Mouse (Mus musculus) forebrain, postnatal 0 days (tissue): ENCODE measurements around the gene Zfp524. TPM values are rescaled to one million over a fixed set of nuclear protein-coding genes. Genes with fewer than 3 reads are reported as not detected.

Source experiments
- ATAC-seq: fragments of 200-750 bp; cut with Nextera tagmentation; 2 replicates; pipeline ENCODE4 v1.8.0; 2017; ENCODE audit warnings: mild to moderate bottlenecking, moderate library complexity
- DNase-seq: peaks from one replicate; pipeline ENCODE4 v3.0.0-alpha.2; 2015
- H3K27ac ChIP-seq: fragments of 300-500 bp; sonication (generic); 2 replicates; pipeline ENCODE4 v1.5.1; 2014; ENCODE audit warnings: low read depth, mild to moderate bottlenecking, antibody characterized with exemption, low read length, moderate library complexity, mixed read lengths
- H3K27me3 ChIP-seq: fragments of 300-500 bp; sonication (generic); 2 replicates; pipeline ENCODE4 v1.6.1; 2014; ENCODE audit warnings: mild to moderate bottlenecking, low read length, mixed read lengths; ENCODE audit not compliant: insufficient read depth
- H3K36me3 ChIP-seq: fragments of 300-500 bp; sonication (generic); 2 replicates; pipeline ENCODE4 v1.6.1; 2014; ENCODE audit warnings: mild to moderate bottlenecking, moderate library complexity; ENCODE audit not compliant: insufficient read depth
- H3K4me1 ChIP-seq: fragments of 300-500 bp; sonication (generic); 2 replicates; pipeline ENCODE4 v1.6.1; 2014; ENCODE audit warnings: antibody characterized with exemption; ENCODE audit not compliant: insufficient read depth
- H3K4me2 ChIP-seq: fragments of 300-500 bp; sonication (generic); 2 replicates; pipeline ENCODE4 v1.6.1; 2014; ENCODE audit warnings: low read depth, mild to moderate bottlenecking, moderate library complexity
- H3K4me3 ChIP-seq: fragments of 300-500 bp; sonication (generic); 2 replicates; pipeline ENCODE4 v1.5.1; 2014; ENCODE audit warnings: low read depth, low read length, mixed read lengths
- H3K9ac ChIP-seq: fragments of 300-500 bp; sonication (generic); 2 replicates; pipeline ENCODE4 v1.6.1; 2014; ENCODE audit warnings: mild to moderate bottlenecking
- H3K9me3 ChIP-seq: fragments of 300-500 bp; sonication (generic); 2 replicates; pipeline ENCODE4 v1.6.1; 2016; ENCODE audit warnings: low read length
- CTCF ChIP-seq: sonication (generic); IDR thresholded peaks from 2 replicates; pipeline ENCODE4 v1.5.1; 2016; ENCODE audit warnings: antibody characterized with exemption, control low read depth, low read depth
- WGBS: fragments of 180-500 bp; shearing (Covaris S2); extraction: QIAGEN DNeasy Blood & Tissue Kit; methylation state at CpG from one replicate; pipeline ENCODE4 v1.1.7; 2014; 5-methylcytosine and 5-hydroxymethylcytosine counted together
- polyA plus RNA-seq: library from polyadenylated mRNA; unstranded; fragments of >200 nt; fragmentation: Nextera tagmentation; extraction: Ambion mirVana; gene quantifications from 2 replicates; pipeline ENCODE4 v1.2.1, GENCODE M21; 2015
- total RNA-seq: library from RNA; depleted of rRNA; stranded (reverse); fragments of >200 nt; gene quantifications from 2 replicates; pipeline ENCODE4 v1.2.3, GENCODE M21; 2014

The Zfp524 gene
- total and polyA plus RNA-seq, 2 experiments from 2014 or later, result 5.0 to 6.4 TPM

DNA sequence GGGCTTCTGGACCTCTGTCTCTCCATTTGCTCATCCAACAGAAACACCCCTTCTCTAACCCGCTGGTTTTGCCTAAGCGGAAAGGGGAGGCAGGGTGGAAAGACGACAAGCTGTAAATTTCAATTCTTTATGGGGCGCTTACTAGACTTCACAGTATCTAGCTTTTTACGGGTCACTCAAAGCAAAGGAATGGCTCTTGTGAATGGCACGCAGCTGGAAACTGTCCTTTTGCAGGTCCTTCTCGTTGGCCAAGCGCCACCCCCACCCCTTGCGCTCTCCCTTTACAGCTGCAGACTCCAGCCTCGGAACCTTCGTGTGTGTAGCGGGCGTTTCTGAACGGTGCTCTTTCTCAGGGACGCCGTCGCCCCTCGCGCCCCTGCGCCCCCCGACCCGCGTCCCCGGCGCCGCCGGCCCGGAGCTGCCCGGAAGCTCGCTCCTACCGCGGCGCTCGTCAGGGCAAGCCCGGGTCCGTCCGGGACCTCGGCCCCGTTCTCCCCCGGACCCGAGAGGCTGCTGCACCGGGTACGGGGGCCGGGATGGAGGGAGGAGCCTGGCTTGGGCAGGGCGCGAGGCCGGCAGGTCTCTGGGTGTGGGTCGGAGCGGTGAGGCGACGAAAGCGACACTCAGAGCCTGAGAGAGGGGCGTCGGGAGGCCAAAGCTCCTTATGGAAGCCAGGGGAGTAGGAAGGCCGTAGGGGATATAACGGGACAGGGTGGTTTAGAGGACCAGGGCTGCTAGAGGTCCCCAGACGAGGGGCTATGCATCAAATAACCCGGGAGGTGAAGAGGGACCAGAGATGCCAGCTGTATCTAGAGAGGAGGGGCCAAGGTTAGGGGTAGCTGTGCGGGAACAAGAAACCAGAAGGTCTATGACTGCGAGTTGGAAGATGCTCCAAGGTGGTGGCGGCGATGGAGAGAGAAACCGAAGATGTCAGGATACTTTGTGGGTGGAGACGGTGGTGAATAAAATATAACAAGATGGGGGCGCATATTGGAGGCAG, 37.3 kb downstream of the Zfp524 start, which contains the start of gene Zfp580:
TSS of gene Zfp580 (plus strand) at position 346 of the 1,000 bp plus-strand sequence.
- Histone ChIP-seq H3K4me2 (peak within 1 kb of the TSS; percentile 86), H3K4me3 (peak within 1 kb of the TSS; percentile 87), H3K9ac (peak within 1 kb of the TSS; percentile 87), H3K9me3 (no peaks in the 10 kb centered on the region), H3K4me1 (peaks cover 29% of the 10 kb centered on the region), H3K36me3 (no peaks in the 10 kb centered on the region), H3K27ac (peak within 1 kb of the TSS; percentile 92), H3K27me3 (peaks cover 8% of the 10 kb centered on the region)
- under 1% methylated on average over 65 of the region's 65 CpGs for WGBS
- TF ChIP-seq CTCF, result no peak
- ATAC-seq (peak; percentile 87), DNase-seq (peak; percentile 89)

DNA sequence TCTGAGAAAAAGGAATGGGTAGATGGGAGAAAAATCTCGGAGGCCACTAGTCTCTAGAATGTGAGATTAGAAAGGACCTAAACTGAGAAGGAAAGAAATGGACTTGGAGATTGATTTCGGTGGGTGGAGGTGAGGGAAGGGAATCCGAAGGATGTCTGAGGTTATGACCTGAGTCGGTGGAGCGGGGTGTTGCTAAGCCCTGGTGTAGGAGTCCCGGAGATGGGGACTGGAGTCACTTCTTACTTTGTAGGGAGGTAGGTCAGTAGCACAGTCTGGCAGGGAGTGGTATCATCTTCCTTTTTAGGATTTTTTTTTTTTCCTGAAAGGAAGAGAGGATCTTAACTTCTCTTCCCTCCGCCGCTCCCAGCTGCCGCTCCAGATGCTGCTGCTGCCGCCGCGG, 38.2 kb downstream of the Zfp524 start:
- DNase-seq (no peak), ATAC-seq (no peak)
- H3K4me3 ChIP-seq, result peak overlapping the region; percentile 87
- peaks cover 31% of the 10 kb centered on the region for H3K4me1 ChIP-seq
- H3K36me3 ChIP-seq, result no peaks in the 10 kb centered on the region
- no peak for TF ChIP-seq CTCF
- H3K9me3 ChIP-seq, result no peaks in the 10 kb centered on the region
- no peak overlapping the region; the same call in 1 of the 2 replicates for H3K27ac ChIP-seq
- H3K27me3 ChIP-seq, result peaks cover 8% of the 10 kb centered on the region
- WGBS, result 4% methylated on average over 12 of the region's 12 CpGs
- peak overlapping the region; percentile 87 for H3K9ac ChIP-seq
- H3K4me2 ChIP-seq, result peak overlapping the region; percentile 86

DNA sequence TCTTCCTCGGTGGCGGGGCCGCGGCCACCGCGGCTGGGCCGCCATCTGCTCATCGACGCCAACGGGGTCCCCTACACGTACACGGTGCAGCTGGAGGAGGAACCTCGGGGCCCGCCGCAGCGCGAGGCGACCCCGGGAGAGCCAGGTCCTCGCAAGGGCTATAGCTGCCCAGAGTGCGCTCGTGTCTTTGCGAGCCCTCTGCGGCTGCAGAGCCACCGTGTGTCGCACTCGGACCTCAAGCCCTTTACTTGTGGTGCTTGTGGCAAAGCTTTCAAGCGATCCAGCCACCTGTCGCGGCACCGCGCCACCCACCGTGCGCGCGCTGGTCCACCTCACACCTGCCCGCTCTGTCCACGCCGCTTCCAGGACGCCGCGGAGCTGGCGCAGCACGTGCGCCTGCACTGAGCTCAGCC, 38.7 kb downstream of the Zfp524 start:
- no peak for ATAC-seq
- Histone ChIP-seq H3K4me2 (peak overlapping the region; percentile 86), H3K36me3 (no peaks in the 10 kb centered on the region), H3K27me3 (peaks cover 8% of the 10 kb centered on the region), H3K4me3 (peak overlapping the region; percentile 87), H3K9me3 (no peaks in the 10 kb centered on the region), H3K9ac (peak overlapping the region; percentile 87), H3K27ac (no peak overlapping the region; the same call in 1 of the 2 replicates), H3K4me1 (peaks cover 36% of the 10 kb centered on the region)
- DNase-seq, result no peak
- 11% methylated on average over 45 of the region's 45 CpGs for WGBS
- no peak for TF ChIP-seq CTCF

DNA sequence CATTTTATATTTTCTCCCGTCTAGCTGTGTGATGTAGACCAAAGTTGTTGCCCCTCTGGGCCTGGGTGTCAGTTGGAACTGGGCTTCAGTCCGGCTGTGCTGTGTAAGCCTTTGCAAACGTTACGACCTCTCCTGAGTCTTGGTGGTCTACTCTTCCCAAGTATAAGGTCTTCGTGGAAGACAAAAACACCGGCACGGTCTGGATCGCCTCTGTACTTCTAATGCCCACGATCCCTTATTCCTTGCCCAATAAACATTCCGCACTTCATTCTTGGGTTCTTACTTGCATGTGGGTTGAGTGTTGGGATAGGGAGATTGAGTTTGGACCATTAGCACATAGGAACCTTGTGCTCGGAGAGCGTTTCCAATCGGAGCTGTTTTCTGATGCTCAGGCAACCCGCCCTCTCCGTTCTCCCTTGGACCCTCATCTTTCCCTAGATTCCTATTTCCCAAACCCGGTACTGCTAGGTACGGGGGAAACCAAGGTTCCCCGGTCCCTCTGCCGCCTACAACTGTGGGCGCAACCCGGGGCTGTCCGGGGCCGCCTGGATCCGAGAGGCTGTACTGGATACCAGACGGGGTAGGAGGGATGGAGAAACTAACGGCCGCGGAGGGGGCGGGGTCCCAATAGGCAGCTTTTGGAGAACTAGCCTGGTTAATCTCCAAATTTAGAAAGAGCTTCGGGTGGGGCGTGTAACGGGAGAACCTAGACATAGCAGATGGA, 39.4 kb downstream of the Zfp524 start:
- 11% methylated on average over 32 of the region's 32 CpGs for WGBS
- H3K27ac ChIP-seq, result peak overlapping the region; percentile 62; the same call in 1 of the 2 replicates
- no peak for ATAC-seq

DNA sequence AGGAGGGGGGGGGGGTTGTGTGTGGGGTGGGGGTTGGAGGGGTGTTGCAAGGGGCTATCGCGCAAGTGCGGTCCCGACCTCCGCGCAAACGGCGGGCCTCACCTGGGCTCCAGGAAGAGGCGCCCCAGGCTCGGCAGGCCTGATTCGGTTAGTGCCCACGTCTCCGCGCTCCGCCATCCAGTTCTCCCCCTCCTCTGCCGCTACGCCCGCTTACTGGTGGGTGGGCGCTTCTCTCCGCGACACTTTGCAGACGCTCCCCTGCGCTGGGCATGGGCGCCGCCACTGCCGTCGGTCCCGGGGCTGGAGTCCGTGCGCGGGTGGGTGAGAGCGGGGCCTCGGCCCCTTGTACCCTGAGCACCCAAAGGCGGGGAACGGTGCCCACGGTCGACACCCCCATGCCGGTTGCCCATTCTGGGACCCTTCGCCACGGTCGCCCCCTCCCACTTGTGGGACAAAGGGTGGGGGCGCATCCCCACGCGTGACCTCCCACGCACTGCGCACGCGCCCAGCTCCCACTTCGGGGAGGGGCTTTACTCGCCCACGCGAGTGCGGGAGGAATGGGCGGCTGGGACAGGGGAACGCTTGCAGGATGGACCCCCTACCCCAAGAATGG, 42.5 kb downstream of the Zfp524 start:
- H3K4me2 ChIP-seq, result peak overlapping the region; percentile 73
- peak overlapping the region; percentile 77 for H3K27ac ChIP-seq
- 4% methylated on average over 53 of the region's 55 CpGs for WGBS
- H3K4me1 ChIP-seq, result peaks cover 44% of the 10 kb centered on the region
- H3K9me3 ChIP-seq, result no peaks in the 10 kb centered on the region
- peaks cover 8% of the 10 kb centered on the region for H3K27me3 ChIP-seq
- H3K9ac ChIP-seq, result peak overlapping the region; percentile 95
- peak; percentile 87 for DNase-seq
- no peak for TF ChIP-seq CTCF
- no peaks in the 10 kb centered on the region for H3K36me3 ChIP-seq
- ATAC-seq, result peak; percentile 18
- H3K4me3 ChIP-seq, result peak overlapping the region; percentile 65

More for the DNA sequence above, 39.4 kb downstream of the Zfp524 start:
- Histone ChIP-seq H3K36me3 (no peaks in the 10 kb centered on the region), H3K9me3 (no peaks in the 10 kb centered on the region), H3K4me2 (peak overlapping the region; percentile 86), H3K4me1 (peaks cover 38% of the 10 kb centered on the region), H3K9ac (peak overlapping the region; percentile 87), H3K4me3 (peak overlapping the region; percentile 87), H3K27me3 (peaks cover 8% of the 10 kb centered on the region)
- peak; percentile 72 for DNase-seq
- no peak for TF ChIP-seq CTCF

DNA sequence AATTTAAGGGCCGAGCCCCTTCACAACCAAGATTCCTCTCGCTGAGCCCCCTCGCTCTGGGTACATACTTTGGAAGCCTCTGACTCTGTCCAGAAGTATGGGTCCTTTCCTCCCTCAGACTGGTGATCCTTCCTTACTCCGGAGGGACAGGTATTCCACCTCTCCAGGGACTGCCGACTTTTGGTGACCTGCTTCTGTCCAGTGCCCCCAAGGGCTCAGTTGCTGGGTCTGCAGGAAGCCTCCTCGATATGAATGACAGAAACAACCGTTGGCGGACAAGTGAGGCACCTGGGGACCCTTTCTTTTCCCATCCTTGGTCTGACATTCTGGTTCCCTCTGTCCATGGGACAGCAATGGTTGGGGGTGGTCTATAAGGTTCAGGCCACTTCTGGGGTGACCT, 43.2 kb downstream of the Zfp524 start:
- ATAC-seq, result no peak
- no peak for TF ChIP-seq CTCF
- Histone ChIP-seq H3K4me3 (peak overlapping the region; percentile 65), H3K9ac (peak overlapping the region; percentile 95), H3K36me3 (no peaks in the 10 kb centered on the region), H3K9me3 (no peaks in the 10 kb centered on the region), H3K4me1 (peaks cover 44% of the 10 kb centered on the region), H3K4me2 (peak overlapping the region; percentile 73), H3K27me3 (peaks cover 8% of the 10 kb centered on the region), H3K27ac (peak overlapping the region; percentile 77)
- no peak for DNase-seq
- 36% methylated on average over 8 of the region's 8 CpGs for WGBS
